Mouse (Mus musculus) MEL (cell line): ENCODE measurements around the gene Hs1bp3. TPM values are rescaled to one million over a fixed set of nuclear protein-coding genes. Genes with fewer than 3 reads are reported as not detected.

Experiments
- DNase-seq: peaks from one replicate; pipeline ENCODE4 v3.0.0; 2011; ENCODE audit warnings: low read depth, low spot score
- H3K27ac ChIP-seq: 2 replicates; pipeline ENCODE4 v1.5.1; 2012; ENCODE audit warnings: low read depth, mild to moderate bottlenecking, control low read depth, low read length, moderate library complexity; ENCODE audit not compliant: control insufficient read depth
- H3K27me3 ChIP-seq, 2 experiments: fragments of 150-350 bp in 1 of 2; sonication (generic) in 1 of 2; 2 replicates each; pipeline ENCODE4 v1.6.1; 2012; ENCODE audit warnings: low read length in 2 of 2, mild to moderate bottlenecking in 2 of 2, improper control_type of control experiment in 1 of 2, moderate library complexity in 1 of 2; ENCODE audit not compliant: insufficient read depth in 2 of 2, control insufficient read depth in 1 of 2
- H3K36me3 ChIP-seq, 2 experiments: 2 replicates each; pipeline ENCODE4 v1.6.1; 2012 to 2014; ENCODE audit warnings: low read length in 2 of 2, improper control_type of control experiment in 1 of 2, inconsistent platforms in 1 of 2, mild to moderate bottlenecking in 1 of 2; ENCODE audit not compliant: insufficient read depth in 2 of 2, control insufficient read depth in 1 of 2
- H3K4me1 ChIP-seq, 2 experiments: fragments of 150-350 bp in 1 of 2; sonication (generic) in 1 of 2; 2 replicates each; pipeline ENCODE4 v1.6.1; 2012; ENCODE audit warnings: low read length in 2 of 2, improper control_type of control experiment in 1 of 2, mild to moderate bottlenecking in 1 of 2; ENCODE audit not compliant: insufficient read depth in 2 of 2, control insufficient read depth in 1 of 2
- H3K4me3 ChIP-seq, 2 experiments: fragments of 150-350 bp in 1 of 2; sonication (generic) in 1 of 2; 2 replicates each; pipeline ENCODE4 v1.5.1; 2012; ENCODE audit warnings: low read depth in 2 of 2, low read length in 2 of 2, mild to moderate bottlenecking in 2 of 2, moderate library complexity in 2 of 2, control low read depth in 1 of 2, improper control_type of control experiment in 1 of 2; ENCODE audit not compliant: control insufficient read depth in 1 of 2, insufficient read depth in 1 of 2
- H3K79me2 ChIP-seq: 2 replicates; pipeline ENCODE4 v1.6.1; 2012; ENCODE audit warnings: mild to moderate bottlenecking, low read length, moderate library complexity; ENCODE audit not compliant: control insufficient read depth, poor library complexity, insufficient read depth
- H3K9ac ChIP-seq: 2 replicates; pipeline ENCODE4 v1.6.1; 2012; ENCODE audit warnings: low read depth, mild to moderate bottlenecking, control low read depth, low read length, moderate library complexity; ENCODE audit not compliant: control insufficient read depth, poor library complexity, severe bottlenecking
- H3K9me3 ChIP-seq: fragments of 150-350 bp; sonication (generic); replicated peaks from 2 replicates; pipeline ENCODE4 v1.6.1; 2012; ENCODE audit warnings: mild to moderate bottlenecking, low read length, improper control_type of control experiment, moderate library complexity; ENCODE audit not compliant: insufficient read depth
- BHLHE40 ChIP-seq: IDR thresholded peaks from 2 replicates; pipeline ENCODE4 v1.6.1; 2012; ENCODE audit warnings: low read depth, mild to moderate bottlenecking, inconsistent platforms, low read length, improper control_type of control experiment, borderline replicate concordance
- CHD2 ChIP-seq: IDR thresholded peaks from 2 replicates; pipeline ENCODE4 v1.6.1; 2011; ENCODE audit warnings: low read length, improper control_type of control experiment
- EP300 ChIP-seq, 2 experiments: IDR thresholded peaks; 2 replicates each; pipeline ENCODE4 v1.6.1; 2011; ENCODE audit warnings: improper control_type of control experiment in 2 of 2, low read length in 2 of 2, low read depth in 1 of 2, mild to moderate bottlenecking in 1 of 2
- ETS1 ChIP-seq: IDR thresholded peaks from 2 replicates; pipeline ENCODE4 v1.6.1; 2012; ENCODE audit warnings: low read depth, mild to moderate bottlenecking, inconsistent platforms, low read length, improper control_type of control experiment, moderate library complexity
- GABPA ChIP-seq: IDR thresholded peaks from 2 replicates; pipeline ENCODE4 v1.6.1; 2012; ENCODE audit warnings: low read depth, mild to moderate bottlenecking, inconsistent platforms, low read length, improper control_type of control experiment, moderate library complexity
- GATA1 ChIP-seq: IDR thresholded peaks from 2 replicates; pipeline ENCODE4 v1.6.1; 2011; ENCODE audit warnings: low read depth, low read length, improper control_type of control experiment
- JUND ChIP-seq: IDR thresholded peaks from 2 replicates; pipeline ENCODE4 v1.6.1; 2011; ENCODE audit warnings: low read depth, mild to moderate bottlenecking, improper control_type of control experiment, low read length
- MAFK ChIP-seq: IDR thresholded peaks from 2 replicates; pipeline ENCODE4 v1.6.1; 2011; ENCODE audit warnings: low read depth, mild to moderate bottlenecking, low read length, improper control_type of control experiment, borderline replicate concordance
- MAZ ChIP-seq: IDR thresholded peaks from 2 replicates; pipeline ENCODE4 v1.6.1; 2012; ENCODE audit warnings: low read depth, mild to moderate bottlenecking, inconsistent platforms, low read length, improper control_type of control experiment
- MXI1 ChIP-seq: IDR thresholded peaks from 2 replicates; pipeline ENCODE4 v1.6.1; 2011; ENCODE audit warnings: mild to moderate bottlenecking, low read depth, low read length, improper control_type of control experiment
- MYC ChIP-seq: IDR thresholded peaks from 2 replicates; pipeline ENCODE4 v1.6.1; 2011; ENCODE audit warnings: low read depth, mild to moderate bottlenecking, low read length, improper control_type of control experiment, moderate library complexity
- NRF1 ChIP-seq: IDR thresholded peaks from 2 replicates; pipeline ENCODE4 v1.6.1; 2014; ENCODE audit warnings: low read depth, mild to moderate bottlenecking, inconsistent platforms, low read length, improper control_type of control experiment, moderate library complexity; ENCODE audit not compliant: poor library complexity, insufficient read depth, severe bottlenecking
- POLR2A ChIP-seq, 2 experiments: IDR thresholded peaks; 2 replicates each; pipeline ENCODE4 v1.6.1; 2011 to 2012; ENCODE audit warnings: low read length in 2 of 2, mild to moderate bottlenecking in 2 of 2, control low read depth in 1 of 2, improper control_type of control experiment in 1 of 2, low read depth in 1 of 2, moderate library complexity in 1 of 2; ENCODE audit not compliant: control insufficient read depth in 1 of 2, insufficient read depth in 1 of 2, poor library complexity in 1 of 2
- POLR2AphosphoS2 ChIP-seq: IDR thresholded peaks from 2 replicates; pipeline ENCODE4 v1.6.1; 2011; ENCODE audit warnings: low read length, improper control_type of control experiment
- POLR2AphosphoS5 ChIP-seq: IDR thresholded peaks from 2 replicates; pipeline ENCODE4 v1.6.1; 2012; ENCODE audit warnings: low read depth, borderline replicate concordance, mild to moderate bottlenecking, inconsistent platforms, low read length, moderate library complexity, mixed read lengths
- SIN3A ChIP-seq: IDR thresholded peaks from 2 replicates; pipeline ENCODE4 v1.6.1; 2012; ENCODE audit warnings: low read length, improper control_type of control experiment, inconsistent platforms
- SMC3 ChIP-seq: IDR thresholded peaks from 2 replicates; pipeline ENCODE4 v1.6.1; 2011; ENCODE audit warnings: low read depth, low read length, improper control_type of control experiment
- TAL1 ChIP-seq: IDR thresholded peaks from 2 replicates; pipeline ENCODE4 v1.6.1; 2012; ENCODE audit warnings: mild to moderate bottlenecking, inconsistent platforms, low read length, moderate library complexity, mixed read lengths
- TBP ChIP-seq: IDR thresholded peaks from 2 replicates; pipeline ENCODE4 v1.8.0; 2011; ENCODE audit warnings: low read depth, low read length, improper control_type of control experiment
- TCF12 ChIP-seq: IDR thresholded peaks from 2 replicates; pipeline ENCODE4 v1.6.1; 2014; ENCODE audit warnings: low read depth, mild to moderate bottlenecking, inconsistent platforms, low read length, improper control_type of control experiment, moderate library complexity
- UBTF ChIP-seq: IDR thresholded peaks from 2 replicates; pipeline ENCODE4 v1.6.1; 2012; ENCODE audit warnings: low read depth, mild to moderate bottlenecking, inconsistent platforms, low read length, improper control_type of control experiment, moderate library complexity, borderline replicate concordance; ENCODE audit not compliant: insufficient read depth
- ZC3H11A ChIP-seq: IDR thresholded peaks from 2 replicates; pipeline ENCODE4 v1.6.1; 2012; ENCODE audit warnings: low read depth, mild to moderate bottlenecking, inconsistent platforms, low read length, improper control_type of control experiment
- ZKSCAN1 ChIP-seq: IDR thresholded peaks from 2 replicates; pipeline ENCODE4 v1.6.1; 2012; ENCODE audit warnings: low read depth, mild to moderate bottlenecking, inconsistent platforms, low read length, improper control_type of control experiment, moderate library complexity
- ZMIZ1 ChIP-seq: IDR thresholded peaks from 2 replicates; pipeline ENCODE4 v1.6.1; 2012; ENCODE audit warnings: low read depth, mild to moderate bottlenecking, inconsistent platforms, low read length, improper control_type of control experiment, moderate library complexity
- polyA plus RNA-seq, 2 experiments: library from polyadenylated mRNA; stranded (reverse) in 1 of 2; unstranded in 1 of 2; fragments of >175 nt in 1 of 2; fragments of >200 nt in 1 of 2; gene quantifications; 2 replicates each; pipeline versions ENCODE4 v1.2.1 to v1.2.4; 2012; ENCODE audit warnings: low replicate concordance in 2 of 2, low read depth in 1 of 2; ENCODE audit not compliant: insufficient read length in 2 of 2, insufficient read depth in 1 of 2, missing spikeins in 1 of 2
- total RNA-seq: library from RNA; depleted of rRNA; stranded (reverse); fragments of 300-350 nt; gene quantifications from 2 replicates; pipeline ENCODE4 v1.2.3, GENCODE M21; 2012

Hs1bp3 gene
- total and polyA plus RNA-seq, 3 experiments = 4.7 to 17.4 TPM; not detected in 1

- no peaks in the 10 kb centered on the region for H3K79me2 ChIP-seq
- peaks cover 0 to 2% of the 10 kb centered on the region in 2 experiments; a peak in 2 of 4 replicates for H3K27me3 ChIP-seq
- no peaks in the 10 kb centered on the region for H3K36me3 ChIP-seq
- H3K4me3 ChIP-seq = no peak overlapping the region
- H3K4me1 ChIP-seq = no peaks in the 10 kb centered on the region
- H3K9ac ChIP-seq = no peak overlapping the region
- TF ChIP-seq MYC (no peak), BHLHE40 (no peak), TCF12 (no peak), TBP (no peak), ZC3H11A (no peak), ZMIZ1 (no peak), POLR2AphosphoS2 (no peak), MAZ (no peak), ZKSCAN1 (no peak), NRF1 (no peak), POLR2A (IDR thresholded peaks at IDR 0.05; ENCODE audit: control insufficient read depth in 1 of 2, insufficient read depth in 1 of 2, low read depth in 1 of 2, low read length in 2 of 2, poor library complexity in 1 of 2) (no peak), GABPA (no peak), GATA1 (no peak)
- DNase-seq = no peak
- no peaks in the 10 kb centered on the region for H3K9me3 ChIP-seq
- no peak overlapping the region for H3K27ac ChIP-seq
Observed at GRCm38 (mm10) chr12:8353071-8353470, 39.8 kb downstream of the Hs1bp3 start.

- Histone ChIP-seq H3K36me3 (no peaks in the 10 kb centered on the region), H3K79me2 (no peaks in the 10 kb centered on the region), H3K27me3 (no peaks in the 10 kb centered on the region; a peak in 2 of 4 replicates), H3K4me3 (no peak overlapping the region), H3K9ac (no peak overlapping the region), H3K27ac (no peak overlapping the region), H3K4me1 (no peaks in the 10 kb centered on the region), H3K9me3 (no peaks in the 10 kb centered on the region)
- TF ChIP-seq TBP (no peak), ETS1 (no peak), POLR2A (IDR thresholded peaks at IDR 0.05; ENCODE audit: control insufficient read depth in 1 of 2, insufficient read depth in 1 of 2, low read depth in 1 of 2, low read length in 2 of 2, poor library complexity in 1 of 2) (no peak), EP300 (IDR thresholded peaks at IDR 0.05; ENCODE audit: low read depth in 1 of 2, low read length in 2 of 2) (no peak), UBTF (no peak), SMC3 (no peak), CHD2 (no peak), MAFK (no peak), ZMIZ1 (no peak), SIN3A (no peak), TCF12 (no peak), BHLHE40 (no peak), POLR2AphosphoS5 (no peak), TAL1 (no peak), JUND (no peak), MXI1 (no peak)
- DNase-seq = no peak
Observed at GRCm38 (mm10) chr12:8354187-8354586, 41.0 kb downstream of the Hs1bp3 start.
